Mouse (Mus musculus): ENCODE measurements around the gene Otog.

- TF ChIP-seq CTCF (conservative IDR thresholded peaks at IDR 0.05; ENCODE audit: low read length) (no peak), POU5F1 (IDR thresholded peaks at IDR 0.05; ENCODE audit: borderline replicate concordance, low read length) (no peak)
These were observed 32.7 kb upstream of the Otog start for GRCm38 (mm10) chr7:46208131-46208530.
